Mouse (Mus musculus): Measurements from ENCODE around the gene Hdac9.

DNA sequence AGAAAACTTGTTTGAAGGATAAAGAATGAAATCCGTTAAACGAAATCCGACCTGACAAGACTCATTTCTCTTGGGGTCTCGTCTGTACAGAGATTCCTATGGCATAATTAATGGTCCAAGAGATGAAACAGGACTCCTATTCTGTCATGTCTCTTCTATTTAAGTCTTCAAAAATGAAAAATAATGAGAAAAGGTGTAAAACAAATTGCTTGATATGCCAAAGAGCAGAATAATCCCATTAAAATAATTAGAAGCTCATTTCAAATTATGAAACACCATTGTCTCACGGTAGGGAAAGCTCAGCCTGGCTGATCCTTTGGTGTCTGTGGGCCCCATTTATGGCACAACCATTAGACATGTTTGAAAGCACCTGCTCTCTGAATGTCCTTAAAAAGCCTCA, 142.8 kb downstream of the Hdac9 start:
- TF ChIP-seq CTCF (IDR thresholded peaks at IDR 0.05; ENCODE audit: borderline replicate concordance, insufficient read depth, low read length) (no peak), POLR2A (IDR thresholded peaks at IDR 0.05; ENCODE audit: low read depth, low read length) (no peak)
